Mouse (Mus musculus) 3T3-L1 (cell line): ENCODE data around the gene H2-Ob.

ENCODE experiments used
- DNase-seq: peaks from one replicate; pipeline ENCODE4 v3.0.0-alpha.2; 2015; ENCODE audit warnings: low read depth, low spot score

Gene H2-Ob

GRCm38 (mm10) chr17:34285371-34285770 is 46.7 kb downstream of the H2-Ob start:
- DNase-seq: no peak

DNA sequence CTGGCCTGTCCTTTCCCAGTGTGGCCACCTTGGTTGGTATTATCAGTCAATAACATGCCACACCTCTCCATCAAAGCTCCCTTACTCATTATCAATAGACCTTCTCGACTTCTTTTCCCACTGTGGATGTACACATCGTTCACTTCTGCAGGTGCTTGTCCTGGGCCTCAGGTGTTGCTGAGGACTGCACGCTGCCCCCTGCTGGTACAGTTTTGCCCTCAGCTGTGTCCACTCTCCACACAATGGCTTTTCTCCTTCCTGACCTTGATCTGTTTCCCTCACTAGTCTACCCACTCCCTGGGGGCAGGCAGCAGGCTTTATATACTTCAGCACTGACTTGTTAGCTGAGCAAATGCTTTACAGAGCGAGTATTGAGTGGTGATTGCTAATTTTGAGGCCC is 47.1 kb downstream of the H2-Ob start:
- no peak for DNase-seq

GRCm38 (mm10) chr17:34286501-34286900 is 47.8 kb downstream of the H2-Ob start:
- no peak for DNase-seq

- DNase-seq: no peak
These were observed 48.3 kb downstream of the H2-Ob start for GRCm38 (mm10) chr17:34286999-34287398.

GRCm38 (mm10) chr17:34287648-34288047 is 48.9 kb downstream of the H2-Ob start, which contains the start of gene H2-Aa:
Gene H2-Aa, minus strand, starts transcription at chr17:34287823.
- peak; percentile 81 for DNase-seq

DNA sequence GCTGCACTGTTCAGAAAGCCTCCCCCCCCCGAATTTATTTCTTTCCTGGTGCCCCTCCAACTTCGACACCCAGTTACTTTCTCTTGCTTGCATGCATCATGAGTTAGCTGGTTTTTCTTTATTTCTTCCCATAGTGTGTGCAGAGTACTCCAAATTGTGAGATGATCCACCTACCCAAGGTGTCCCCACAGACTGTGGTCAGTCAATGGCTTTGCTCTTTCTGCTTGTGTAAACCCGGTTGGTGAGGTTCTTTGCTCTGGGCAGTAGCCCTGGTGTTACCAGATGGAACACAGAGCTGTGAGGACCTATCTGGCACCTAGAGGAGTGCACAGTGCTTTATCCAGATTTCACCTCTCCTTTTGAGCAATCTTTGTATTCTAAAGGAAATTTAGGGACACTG is 49.4 kb downstream of the H2-Ob start:
- DNase-seq: no peak

DNA sequence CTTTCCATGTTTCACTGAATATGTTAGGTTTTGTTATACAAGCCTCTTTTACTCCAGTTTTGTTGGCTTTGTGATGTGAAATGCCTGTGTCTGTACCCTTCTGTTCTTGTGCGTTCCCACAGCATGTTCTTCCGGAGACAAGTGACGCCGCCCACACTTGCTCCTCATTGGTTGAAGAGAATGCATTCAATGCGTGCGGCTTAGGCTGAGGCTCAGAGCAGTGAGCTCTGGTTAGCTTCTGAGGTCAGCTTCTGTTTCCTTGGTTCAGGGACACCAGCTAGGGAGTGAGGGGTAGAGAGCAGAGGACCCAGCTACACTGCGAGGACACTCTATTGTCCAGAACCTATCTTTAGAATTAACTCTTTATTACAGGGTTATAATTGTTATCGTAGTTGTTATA is 52.9 kb downstream of the H2-Ob start:
- peak; percentile 66 for DNase-seq

DNA sequence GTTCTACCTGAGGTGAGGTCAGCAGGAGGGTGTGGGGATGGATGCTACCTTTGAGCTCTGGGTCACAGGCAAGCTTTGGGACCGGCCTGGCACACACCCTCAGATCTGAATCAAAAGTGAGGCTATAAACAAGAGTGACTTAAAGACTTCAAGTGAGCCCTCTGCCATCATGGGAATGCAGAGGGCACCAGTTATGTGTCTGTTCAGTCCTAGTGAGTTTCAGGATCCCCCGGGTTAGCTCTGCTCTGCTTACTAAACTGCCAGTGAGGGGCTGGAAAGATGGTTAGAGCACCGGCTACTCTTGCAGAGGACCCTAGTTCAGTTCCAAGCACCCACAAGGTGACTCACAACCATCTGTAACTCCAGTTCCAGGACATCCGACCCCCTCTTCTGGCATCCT is 53.9 kb downstream of the H2-Ob start:
- no peak for DNase-seq

DNA sequence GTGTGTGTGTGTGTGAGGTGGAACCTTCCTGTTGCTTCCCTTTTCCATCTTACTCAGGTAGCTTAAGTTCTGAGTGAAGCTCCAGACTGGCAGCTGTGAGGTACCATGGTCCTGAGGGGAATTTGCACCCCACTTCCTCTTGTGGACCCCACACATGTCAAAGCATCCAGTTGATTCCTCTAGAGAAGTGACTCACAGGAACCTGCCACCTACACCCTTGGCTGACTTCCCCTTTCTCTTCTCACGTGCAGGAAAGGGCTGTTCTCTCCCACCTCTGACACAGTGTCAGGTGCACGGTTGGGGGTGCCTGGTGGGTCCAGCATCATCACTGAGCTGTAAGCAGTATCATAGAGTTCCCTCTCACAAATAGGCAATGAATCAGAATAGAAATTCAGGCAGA is 54.8 kb downstream of the H2-Ob start:
- no peak for DNase-seq

DNA sequence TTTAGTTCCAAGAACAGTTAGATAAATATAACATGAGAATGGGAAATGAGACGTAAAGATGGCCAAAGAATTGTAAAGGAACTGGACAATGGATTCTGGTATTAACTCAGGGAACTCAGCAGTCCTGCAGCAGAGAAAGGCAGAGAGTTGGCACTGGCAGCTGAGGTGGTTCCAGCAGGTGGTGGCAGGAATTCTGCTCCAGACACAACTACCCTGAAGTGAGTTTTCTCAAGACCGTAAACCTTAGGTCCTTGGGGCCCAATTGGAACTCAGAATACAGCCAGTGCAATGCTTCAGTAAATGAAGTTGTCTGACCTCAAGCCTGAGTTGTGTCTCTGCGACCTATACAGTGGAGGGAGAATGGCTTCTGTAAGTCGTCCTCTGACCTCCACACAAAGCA is 55.5 kb downstream of the H2-Ob start:
- no peak for DNase-seq

- no peak for DNase-seq
These were observed 56.6 kb downstream of the H2-Ob start for GRCm38 (mm10) chr17:34295307-34295706.

- peak; percentile 60 for DNase-seq
These were observed 57.4 kb downstream of the H2-Ob start for GRCm38 (mm10) chr17:34295891-34296794.

GRCm38 (mm10) chr17:34299356-34299755 is 60.7 kb downstream of the H2-Ob start:
- no peak for DNase-seq

DNA sequence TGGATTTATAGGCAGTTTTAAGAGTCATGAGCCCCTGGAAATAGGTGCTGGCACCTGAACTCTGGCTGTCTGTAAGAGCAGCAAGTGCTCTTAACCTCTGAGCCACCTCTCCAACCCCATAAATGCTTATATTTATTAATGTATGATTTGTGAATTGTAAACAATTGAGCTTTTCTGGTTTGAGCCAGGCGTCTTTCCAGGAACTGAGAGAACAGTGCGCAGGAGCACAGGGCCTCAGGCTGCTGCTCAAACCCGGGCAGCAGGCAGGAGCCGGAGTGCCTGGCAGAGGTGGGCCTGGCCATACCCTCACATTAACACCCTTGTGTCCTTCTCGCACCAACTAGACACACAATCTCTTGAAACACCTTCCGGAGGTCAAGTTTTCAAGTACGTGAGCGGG is 61.4 kb downstream of the H2-Ob start:
- DNase-seq: no peak

- no peak for DNase-seq
These were observed 62.2 kb downstream of the H2-Ob start for GRCm38 (mm10) chr17:34300691-34301566.

GRCm38 (mm10) chr17:34301670-34302190 is 63.0 kb downstream of the H2-Ob start:
- DNase-seq: no peak

DNA sequence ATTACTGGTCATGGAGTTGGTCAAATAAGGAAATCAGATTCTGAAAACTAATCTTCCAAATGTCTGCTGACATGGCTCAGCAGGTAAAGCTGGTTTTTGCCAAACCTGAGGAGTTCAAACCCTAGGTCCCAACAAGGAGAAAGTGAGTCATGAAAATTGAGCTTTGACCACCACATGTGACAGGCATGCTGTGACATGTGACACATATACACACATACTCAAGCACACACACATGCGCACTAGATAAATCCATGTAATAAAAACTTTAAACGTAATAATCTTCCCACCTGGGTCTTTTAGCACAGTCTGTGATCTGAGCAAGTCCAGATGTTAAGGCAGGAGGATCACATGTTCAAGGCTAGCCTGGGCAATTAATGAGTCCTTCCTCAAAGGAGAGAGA is 65.1 kb downstream of the H2-Ob start:
- no peak for DNase-seq
